Mouse (Mus musculus) 416B (cell line): Measurements from ENCODE around the gene Igfbp5.

ENCODE experiments used
- DNase-seq: peaks from one replicate; pipeline ENCODE4 v3.0.0; 2011; ENCODE audit warnings: low read depth

Igfbp5 gene

DNA sequence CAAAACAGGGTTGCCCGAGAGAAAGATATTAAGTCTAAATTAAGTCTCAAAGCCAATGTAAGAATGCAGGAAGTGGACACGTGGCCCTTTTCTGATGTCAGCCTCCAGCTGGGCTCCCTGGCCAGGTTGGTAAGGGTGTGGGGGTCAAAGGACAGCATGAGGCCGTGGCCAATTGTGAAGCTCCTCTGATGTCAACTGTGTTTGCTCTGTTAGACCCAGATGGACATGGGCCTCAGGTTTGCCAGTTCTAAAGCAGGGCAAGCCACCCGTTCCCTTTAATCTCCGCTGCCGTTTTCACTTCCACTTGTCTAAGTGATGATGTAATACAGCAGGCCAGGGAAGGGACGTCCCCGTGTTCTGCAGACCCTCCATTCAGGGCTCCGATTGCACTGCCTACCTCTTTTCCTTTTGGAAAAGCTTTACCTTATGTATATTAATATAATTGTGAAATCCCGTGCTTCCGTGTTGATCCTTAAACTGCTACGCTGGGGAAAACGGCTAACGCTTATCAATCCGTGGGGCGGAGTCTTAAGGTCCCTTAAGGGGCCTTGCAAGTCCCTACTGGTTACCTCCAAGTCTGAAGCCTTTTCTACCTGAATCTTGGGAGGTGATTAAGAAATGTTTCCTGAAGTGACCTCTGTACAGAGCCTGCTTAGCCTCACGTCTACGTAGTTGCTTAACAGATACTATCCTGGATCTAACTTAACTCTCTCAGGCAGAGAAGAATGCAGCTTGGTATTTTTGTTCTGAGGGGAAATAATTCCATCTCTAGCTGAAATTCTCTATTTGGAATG, 31.8 kb downstream of the Igfbp5 start:
- DNase-seq: no peak

DNA sequence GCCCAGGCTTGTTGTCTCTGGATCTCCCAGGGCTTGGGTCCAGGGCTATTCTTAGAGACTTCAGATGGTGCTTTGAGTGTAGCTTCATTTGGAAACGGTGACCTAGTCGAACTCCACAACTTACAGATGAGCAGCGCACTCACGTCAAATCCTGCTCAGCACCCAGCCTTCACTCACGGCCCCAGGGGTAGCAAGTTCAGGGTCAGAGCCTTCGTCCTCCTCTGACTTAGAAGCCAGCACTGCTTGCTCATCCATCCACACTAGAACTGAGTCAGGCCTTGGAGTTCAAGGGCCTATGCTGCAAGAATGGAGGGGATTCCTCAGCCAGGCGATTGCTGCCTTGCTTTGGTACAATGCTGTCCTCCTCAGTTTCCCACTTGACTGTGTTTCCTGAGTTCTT, 34.9 kb downstream of the Igfbp5 start:
- DNase-seq: no peak

DNA sequence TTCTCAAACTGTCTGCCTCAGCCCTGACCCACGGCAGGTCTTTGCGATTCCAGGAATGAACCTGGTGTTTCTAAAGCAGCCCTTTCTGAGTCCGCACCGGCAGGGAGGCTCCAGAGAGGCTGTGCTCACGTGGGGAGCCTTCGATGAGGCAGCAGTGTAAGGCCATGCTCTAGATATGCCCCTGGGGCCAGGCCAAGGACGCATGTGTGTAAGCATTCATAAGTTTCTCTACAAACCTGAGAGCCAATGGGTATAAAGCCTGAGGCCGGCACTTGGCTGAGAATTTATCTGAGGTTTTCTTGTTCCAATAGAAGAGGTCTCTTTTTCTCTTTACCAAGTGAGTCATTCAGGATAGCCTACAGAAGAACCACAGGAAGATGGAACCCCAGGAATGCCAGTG, 35.3 kb downstream of the Igfbp5 start:
- no peak for DNase-seq

DNA sequence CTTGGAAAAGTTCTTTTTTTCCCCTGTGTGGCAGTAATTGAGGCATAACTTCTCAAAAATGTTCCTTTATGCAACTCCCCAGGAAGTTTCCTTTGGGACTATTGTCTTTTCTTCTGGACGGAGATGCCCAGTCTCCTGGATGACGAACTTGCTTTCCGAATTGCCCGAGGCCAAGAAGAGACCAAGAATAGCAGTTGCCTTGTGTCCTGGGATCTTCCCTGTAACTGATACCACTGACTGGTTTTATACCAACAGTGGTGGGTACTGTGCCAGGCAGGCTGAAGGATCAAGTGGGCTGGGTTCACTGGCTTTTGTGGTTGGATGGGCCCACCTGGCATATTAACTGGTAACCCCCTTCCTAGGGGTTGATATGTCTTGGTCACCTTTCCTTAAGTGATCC, 41.1 kb downstream of the Igfbp5 start:
- no peak for DNase-seq

DNA sequence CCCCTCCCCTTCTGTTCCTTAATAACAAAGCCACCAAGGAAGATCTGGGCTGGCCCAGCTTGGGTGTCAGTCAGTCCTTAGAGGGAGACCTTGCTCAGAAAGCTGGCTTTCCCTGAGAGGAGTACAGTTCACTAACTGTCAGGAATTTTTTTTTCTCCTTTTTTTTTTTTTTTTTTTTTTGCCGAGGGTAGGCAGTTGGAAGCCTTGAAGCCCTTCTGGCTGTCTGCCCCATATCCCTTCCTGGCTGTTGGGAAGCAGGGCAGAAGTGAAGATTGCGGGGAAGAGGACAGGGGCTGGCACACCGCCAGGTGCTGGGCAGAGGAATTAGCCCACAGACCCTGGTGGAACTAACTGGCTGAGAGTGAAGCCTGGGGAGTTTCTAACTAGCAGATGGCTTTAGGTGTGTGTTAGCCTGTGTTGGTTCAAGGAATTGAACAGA, 42.0 kb downstream of the Igfbp5 start:
- no peak for DNase-seq

DNA sequence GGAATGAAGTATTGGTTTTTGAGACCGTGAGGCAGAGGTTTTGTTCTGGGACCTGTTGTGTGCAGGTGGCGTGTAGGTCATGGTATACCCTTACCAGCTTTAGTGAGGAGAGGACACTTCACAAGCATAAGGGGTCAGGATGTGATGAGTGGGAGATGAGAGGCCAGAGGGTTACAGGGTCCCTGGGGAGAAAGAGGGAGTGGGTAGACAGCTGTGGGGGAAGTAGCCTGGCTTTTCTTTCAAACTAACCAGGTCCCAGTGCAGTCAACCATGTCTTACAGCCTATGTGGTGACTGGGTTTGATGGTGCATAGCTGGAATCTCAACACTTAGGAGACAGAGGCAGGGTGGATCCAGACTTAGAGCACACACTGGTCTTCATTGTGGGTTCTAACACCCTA, 44.2 kb downstream of the Igfbp5 start:
- no peak for DNase-seq

DNA sequence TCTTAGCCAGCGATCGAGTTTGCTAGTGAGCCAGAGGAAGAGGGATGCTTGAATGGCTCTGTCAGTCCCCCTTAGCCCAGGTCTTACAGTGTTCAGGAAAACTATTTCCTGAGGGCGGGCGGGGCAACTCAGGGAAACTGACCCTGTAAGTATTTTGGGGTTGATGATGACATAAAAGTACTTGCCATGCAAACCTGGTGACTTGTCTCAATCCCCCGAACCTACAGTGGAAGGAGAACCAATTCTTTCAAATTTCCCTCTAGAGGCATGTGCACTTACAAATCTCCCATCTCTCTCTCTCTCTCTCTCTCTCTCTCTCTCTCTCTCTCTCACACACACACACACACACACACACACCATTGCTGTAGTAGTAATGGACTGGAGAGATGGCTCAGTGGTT, 45.8 kb downstream of the Igfbp5 start:
- no peak for DNase-seq

DNA sequence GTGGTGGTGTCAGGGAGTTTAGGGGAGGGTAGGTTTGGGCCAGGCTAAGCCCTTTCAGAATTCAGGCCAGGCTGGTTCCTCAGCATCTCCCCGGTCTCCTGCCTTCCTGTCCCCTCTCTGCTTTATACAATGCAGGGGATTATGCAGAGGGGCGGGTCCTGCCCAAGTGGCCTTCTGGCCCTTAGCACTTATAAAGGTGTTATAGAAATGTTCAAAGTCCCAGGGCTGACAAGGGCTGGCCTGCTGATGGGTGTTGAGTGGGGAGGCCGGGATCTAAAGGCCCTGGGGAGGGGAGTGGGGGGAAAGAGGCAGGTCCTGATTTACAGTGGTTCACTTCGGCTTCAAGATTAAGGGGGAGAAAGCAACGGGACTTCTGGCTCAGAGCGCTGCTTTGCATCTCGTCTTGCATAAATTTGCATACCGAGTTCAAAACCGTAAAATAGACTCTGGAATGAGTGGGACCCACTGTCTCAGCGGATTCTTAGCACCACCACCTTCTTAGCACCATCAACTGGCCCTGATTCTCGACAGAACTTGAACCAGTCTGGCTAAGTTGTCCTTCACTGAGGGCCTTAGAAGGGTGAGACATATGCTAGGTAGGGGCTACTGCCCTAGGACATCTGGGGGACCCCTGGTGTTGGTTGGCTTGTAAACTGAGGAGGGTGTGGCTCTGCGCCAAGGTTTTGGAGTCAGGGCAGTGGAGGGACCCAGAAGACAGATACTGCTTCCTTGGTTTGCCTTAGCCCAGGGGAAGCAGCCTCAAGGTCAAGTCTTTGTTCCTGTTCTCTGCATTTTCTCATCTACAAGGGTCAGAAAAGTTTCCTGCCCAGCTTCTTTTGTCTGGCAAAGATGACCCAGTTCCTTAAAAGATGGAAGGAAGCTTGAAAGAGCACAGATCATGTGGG, 47.0 kb downstream of the Igfbp5 start:
- no peak for DNase-seq

DNA sequence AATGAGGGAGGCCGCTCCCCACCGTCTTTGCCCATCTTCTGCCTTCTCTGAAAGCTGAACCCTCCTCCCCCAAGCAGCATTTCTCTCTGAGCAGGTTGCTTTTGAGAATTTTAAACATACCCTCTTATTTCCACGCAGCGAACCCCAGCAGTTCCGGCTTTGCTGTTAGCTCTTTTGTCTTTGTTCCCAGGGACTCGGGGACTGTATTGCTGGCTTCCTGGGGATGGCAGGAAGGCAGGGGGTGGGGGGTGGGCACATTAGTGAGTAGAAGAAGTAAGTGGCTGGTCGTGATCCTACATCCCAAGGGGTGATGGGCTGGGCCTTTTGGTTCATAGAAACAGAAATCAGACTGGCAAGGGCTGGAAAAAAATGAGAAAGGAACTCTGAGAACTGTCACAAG, 47.8 kb downstream of the Igfbp5 start:
- no peak for DNase-seq

DNA sequence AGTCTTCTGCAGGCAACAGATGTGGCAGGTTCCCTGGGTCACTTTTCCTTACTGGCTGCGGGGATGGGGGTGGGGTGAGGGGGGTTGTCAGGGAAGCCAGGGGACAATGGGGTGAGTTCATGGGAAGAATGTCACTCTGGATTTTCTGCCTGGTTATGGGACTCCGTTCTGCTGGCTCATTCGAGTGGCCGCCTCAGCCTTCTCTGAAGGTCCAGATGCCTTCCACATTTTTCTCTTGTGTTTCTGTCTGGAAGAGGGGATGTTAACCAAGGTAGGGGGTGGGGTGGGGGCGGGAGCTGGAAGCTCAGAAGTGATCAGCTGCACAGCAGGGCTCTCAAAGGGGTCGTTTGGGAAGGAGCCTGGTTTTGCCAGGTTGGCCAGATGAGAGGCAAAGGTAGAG, 48.2 kb downstream of the Igfbp5 start:
- no peak for DNase-seq

DNA sequence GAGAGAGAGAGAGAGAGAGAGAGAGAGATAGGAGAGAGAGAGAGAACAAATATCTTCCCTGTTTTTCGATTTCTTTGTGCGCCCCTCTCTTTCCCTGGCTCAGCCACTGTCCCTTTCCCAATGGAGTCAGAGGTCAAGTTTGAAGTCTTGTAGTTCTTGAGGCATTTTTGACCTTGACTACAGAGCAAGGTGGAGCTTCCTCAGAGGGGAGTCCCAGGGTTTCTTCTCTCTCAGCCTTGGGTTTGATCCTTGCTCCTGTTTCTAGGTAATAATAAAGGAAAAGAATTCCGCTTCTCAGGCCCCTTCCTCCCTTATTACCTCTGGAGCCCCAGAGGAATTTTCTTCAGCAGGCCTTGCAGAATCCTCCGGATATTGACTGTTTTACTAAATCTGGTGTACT, 48.8 kb downstream of the Igfbp5 start:
- no peak for DNase-seq

DNA sequence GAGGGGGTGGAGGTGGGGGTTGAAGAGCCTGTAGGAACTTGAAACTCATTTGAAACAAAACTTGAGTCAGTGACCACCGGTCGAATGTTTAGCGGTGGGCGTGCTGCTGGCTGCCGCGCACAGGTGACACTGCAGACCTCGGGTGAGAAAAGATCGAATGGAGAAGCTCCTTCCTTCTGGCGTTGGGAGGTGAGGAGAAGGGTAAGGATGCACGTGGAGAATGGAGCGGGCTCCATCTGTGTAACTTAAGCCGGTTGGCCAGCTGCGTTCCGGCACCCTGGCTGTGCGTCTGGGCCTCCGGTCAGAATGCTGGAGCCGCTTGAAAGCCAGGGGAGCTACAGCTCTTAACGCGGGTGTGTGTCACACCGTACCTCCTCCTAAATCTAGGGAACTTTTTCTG, 49.4 kb downstream of the Igfbp5 start:
- DNase-seq: no peak

DNA sequence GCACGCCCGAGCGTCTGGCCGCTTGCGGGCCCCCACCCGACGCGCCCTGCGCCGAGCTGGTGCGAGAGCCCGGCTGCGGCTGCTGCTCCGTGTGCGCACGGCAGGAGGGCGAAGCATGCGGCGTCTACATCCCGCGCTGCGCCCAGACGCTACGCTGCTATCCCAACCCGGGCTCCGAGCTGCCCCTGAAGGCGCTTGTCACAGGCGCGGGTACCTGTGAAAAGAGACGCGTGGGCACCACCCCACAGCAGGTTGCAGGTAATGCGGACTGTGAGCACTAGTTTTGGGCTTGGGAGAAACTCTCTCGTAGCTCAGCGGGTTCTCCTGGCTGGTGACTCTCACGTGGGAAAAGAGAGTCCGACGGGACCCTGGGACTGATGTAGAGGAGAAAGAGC, 50.0 kb downstream of the Igfbp5 start:
- no peak for DNase-seq

DNA sequence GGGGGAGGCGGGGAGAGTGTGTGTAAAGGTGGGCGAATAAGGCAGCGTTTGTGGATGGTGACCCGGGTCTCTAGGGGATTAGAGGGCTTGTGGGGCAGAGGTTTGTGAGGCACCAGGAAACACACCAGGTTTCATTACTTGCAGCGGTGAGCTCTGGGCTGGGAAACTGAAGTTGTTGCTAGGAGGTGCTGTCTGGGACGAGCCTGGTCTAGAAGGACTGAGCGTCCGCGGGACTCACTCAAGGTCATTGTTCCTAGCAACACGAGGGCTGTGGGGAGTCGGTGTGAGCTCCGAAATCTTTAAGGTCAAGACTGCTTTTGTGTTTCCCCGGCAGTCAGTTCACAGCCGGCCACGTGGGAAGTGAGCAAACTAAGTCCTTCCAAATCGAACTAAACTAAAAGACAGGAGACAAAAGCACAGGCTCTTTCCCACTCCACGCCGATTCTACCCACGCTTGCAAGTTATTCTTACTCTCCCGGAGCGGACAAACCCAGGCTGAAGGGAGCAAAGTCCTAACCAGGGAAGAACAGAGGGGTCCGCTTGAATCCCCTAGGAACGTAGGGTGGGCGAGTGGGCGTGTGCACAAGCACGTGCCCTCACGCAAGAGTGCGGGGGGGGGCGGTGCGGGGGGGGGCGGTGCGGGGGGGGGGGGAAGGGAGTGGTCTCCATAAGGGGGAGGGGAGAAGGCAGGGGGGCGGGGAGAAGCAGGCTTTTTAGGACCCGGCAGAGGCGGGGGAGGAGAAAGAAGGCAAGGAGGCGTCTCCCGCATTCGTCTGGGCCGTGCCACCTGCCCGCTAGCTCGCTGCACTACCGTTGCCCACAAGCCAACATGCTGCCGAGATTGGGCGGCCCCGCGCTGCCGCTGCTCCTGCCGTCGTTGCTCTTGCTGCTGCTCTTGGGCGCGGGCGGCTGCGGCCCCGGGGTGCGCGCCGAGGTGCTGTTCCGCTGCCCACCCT, 50.7 kb downstream of the Igfbp5 start, which contains the start of gene Igfbp2:
Gene Igfbp2, plus strand, starts transcription at position 753 of the 956 bp plus-strand sequence.
- no peak for DNase-seq

DNA sequence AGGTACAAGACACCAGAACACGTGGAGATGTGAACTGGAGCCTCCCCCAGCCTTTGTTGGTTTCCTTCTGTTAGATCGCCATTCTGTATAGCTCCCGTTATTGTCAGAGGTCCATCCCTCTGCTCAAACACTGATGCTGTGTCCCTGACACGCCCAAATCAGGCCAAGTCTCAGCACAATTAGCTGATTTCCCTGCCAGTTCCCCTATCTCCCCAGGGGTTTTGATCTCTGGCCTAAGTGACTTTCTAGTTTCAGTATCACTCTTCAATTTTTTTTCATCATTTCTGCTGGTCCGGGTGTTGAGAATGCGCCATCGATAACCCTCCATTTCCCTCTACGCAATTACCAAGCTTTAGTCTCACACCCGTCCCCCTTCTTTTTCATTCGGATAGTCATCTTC, 51.8 kb downstream of the Igfbp5 start:
- no peak for DNase-seq

DNA sequence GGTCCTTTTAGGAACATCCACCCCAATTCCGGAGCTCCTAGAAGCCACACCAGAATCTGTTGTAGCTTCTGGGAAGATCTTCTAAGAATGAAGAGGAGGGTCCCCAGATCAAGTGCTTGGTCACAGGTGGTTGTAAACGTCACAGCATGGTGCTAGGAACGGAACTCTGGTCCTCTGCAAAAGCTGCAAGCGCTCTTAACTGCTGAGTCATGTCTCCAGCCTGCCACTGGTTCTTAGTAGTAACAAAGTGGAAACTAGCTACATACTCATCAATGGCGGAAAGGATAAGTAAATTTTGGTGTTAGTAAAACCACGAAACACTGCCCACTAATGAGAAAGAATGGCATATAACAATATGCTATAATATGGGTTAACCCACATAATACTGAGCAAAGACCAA, 54.7 kb downstream of the Igfbp5 start:
- DNase-seq: no peak

DNA sequence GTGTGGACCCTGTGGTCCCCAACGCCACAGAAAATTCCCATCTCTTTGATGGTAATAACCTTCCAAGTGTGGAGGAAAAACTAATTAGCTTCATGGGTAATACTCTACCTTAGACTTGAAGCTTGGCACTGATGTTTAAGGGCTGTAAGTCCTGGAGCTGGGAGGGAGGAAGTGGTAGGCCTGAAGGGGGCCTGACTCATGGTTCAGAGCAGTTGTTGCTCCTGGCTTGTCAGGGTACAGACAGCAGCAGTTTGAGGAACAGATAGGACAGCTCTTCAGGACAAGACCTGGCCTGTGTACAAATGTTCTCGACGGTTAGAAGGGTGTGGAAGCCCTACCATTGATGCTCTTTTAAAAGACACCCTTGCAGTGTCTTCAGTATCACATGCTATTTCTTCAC, 59.1 kb downstream of the Igfbp5 start:
- no peak for DNase-seq

DNA sequence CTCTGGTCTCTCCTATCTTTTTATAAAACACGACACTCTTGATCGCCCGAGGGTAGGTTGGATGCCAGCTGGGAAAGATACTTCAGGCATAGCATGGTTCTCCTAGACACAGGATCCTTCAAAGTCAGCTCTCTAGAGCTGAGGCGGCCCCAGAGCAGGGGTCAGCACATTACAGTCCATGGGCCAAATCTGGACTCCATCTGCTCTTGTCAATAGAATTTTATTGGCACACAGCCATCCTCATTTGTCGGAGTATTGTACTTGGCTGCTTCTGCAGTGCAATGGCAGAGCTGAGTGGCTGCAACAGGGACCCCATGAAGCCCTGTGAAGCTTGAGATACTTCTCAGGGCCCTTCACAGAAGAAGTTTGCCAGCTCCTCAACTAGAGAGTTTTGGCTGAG, 59.5 kb downstream of the Igfbp5 start:
- DNase-seq: no peak

DNA sequence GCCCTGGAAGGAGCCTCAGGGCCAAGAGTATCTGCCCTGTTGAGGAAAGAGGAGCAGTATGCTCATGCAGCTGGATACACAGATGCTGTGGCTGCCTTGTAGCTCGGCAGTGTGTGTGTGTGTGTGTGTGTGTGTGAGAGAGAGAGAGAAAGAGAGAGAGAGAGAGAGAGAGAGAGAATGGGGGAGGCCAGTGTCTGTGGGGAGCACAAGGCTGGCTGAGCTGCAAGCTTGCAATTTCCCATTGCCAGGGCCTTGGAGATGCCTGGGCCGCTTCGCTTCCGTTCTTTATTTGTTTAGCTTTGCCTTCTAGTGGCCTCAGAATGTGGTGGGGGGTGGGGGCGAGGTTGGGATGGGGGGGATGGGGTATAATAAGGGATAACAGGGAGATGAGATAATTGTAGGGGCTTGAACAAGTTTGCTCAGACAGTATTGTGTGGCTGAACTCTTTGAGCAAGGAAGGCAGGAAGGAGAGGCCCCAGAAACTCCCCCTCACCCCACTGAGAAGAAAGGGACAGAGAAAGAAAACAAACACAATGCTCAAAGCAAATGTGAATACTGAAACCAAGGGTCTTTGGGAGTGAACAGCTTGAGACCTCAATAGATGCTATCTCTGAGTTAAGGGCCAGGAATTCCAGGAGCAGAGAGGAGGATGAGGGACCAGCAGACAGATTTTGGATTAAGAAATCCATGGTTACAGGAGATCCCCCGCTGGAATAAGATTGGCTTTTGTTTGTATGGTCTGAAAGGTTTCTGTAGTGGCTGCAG, 60.9 kb downstream of the Igfbp5 start:
- no peak for DNase-seq

DNA sequence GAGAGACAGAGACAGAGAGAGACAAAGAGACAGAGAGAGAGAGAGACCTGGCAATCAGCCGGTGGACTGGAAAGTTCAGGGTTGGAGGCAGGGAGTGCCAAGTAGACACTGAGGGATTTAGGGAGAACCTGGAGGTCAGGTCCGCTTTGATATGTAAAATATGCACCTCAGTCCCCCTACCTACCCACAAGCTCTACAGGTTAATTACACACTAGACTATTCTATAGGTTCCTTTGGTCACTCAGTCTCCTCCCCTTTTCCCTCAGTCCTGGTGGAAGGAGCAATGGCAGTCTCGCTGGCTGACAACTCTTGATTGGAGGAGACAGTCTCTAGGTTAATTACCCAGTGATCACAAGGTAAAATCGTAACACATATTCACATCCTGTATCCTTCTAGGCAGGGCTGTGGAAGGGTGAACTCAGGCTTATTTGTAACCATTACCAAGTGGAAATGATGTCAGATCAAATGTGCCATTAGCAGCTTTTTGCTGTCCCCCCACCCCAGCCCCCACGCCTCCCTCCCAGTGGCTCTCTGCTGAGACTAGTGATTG, 61.5 kb downstream of the Igfbp5 start:
- DNase-seq: no peak

DNA sequence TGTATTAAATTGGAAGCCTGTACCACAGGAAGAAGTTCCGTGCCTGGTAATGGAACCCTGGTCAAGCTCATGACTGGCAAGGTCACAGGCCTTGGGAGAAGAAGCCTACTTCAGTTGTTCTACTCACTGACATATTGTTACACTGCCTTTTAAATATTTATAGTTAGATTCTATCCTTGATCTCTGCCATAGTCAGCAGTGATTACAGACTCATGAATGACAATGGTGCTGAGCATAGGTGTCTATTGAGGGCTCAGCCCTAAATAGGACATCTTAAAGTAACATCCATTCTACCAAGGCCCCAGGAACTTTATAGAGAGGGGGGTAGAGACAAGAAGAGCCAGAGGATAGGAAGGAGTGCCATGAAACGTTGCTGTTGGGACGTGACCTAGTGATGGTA, 63.6 kb downstream of the Igfbp5 start:
- DNase-seq: no peak
